Mouse (Mus musculus): ENCODE measurements around the gene Zfp618.

Gene Zfp618

DNA sequence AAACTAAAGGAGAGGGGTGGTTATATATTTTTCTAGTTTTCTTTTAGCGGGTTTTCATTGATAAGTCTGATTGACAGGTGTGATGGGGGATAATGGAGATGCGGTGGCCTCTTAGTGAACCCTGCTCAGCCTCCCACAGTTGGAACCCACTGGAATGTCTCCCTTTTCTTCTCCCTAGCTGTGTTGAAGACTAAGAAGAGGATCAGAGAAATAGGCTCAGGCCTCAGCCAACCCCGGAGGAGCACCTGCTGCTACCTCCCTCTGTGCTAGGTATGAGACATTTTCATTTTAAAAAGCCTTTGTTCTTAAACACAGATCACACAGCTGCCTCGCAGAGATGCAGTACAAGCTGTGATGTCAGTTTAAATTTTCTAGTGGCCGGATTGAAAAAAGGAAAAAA, 68.4 kb downstream of the Zfp618 start:
- no peak for DNase-seq

DNA sequence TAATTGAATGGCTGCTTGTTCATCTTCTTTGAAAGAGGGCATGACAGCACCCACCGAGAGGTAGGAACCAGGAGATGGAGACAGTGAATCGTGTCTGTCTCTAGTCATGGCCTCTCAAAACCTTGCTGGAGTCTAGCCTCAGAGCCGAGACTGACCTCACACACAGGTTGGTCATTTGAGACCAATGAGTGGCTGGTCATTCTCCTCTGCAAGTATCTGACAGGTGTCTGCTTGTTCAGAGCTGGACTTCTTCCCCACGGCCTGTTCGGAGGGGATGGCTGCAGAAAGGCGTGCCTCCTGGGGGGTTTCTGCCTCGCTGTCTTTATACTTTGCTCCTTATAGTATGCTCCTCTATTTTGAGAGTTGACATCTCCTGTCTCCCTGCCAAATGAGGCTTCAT, 70.6 kb downstream of the Zfp618 start:
- no peak for DNase-seq

DNA sequence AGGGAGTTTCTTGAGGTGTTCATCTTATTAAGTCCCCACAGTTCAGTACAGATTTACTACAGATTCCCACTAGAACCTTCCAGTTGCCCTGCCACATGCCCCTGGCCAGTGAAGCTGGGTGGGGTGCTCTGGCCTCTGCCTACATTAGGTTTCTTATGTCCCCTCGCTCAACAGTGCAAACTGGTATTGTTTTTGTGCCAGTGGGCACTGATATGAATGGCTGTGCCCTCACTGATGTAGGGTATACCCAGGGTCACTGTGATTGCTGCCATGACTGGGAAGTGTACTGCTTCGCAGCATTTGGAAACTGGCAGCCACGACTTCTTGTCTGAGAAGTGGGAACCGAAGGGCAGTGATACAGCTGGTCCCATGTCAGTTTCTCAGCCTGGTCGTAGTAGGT, 71.4 kb downstream of the Zfp618 start:
- no peak for DNase-seq

DNA sequence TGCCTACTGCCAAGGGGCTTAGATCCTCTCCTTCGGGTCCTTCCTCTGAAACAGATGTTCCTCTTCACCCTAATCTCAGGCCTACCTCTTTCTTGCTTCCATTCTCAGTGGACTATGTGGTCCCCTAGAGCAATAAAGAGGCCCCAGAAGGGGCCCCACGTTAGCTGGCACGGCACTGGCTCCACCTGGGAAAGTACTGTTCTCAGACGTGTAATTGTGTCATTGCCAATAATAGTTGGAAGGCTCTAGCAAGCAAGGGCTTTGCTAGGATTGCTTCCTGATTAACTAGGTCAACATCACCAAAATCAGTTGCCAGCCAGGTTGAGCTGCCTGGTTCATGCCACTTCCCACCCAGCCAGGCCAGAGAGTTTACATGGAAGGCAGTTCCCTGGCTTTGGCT, 72.2 kb downstream of the Zfp618 start:
- no peak for DNase-seq

DNA sequence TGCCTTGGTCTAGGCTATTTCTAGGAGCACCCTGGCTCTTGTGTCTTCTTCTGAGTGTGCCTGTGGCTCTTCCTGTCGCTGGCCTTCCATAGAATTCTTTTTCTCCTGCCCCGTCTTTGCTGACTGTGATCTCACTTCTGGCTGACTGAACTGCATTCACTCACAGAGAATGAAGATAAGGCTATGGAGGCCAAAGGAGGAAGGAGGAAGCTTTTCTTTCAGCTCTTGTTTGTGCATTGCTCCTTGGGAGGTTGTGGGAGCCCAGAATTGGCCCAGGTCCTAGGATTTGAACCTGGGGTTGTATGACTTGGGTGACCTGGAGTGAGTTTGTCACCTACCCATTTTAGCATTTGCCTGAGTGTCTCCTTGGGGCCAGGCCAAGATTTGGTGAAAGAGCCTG, 72.9 kb downstream of the Zfp618 start:
- no peak for DNase-seq

DNA sequence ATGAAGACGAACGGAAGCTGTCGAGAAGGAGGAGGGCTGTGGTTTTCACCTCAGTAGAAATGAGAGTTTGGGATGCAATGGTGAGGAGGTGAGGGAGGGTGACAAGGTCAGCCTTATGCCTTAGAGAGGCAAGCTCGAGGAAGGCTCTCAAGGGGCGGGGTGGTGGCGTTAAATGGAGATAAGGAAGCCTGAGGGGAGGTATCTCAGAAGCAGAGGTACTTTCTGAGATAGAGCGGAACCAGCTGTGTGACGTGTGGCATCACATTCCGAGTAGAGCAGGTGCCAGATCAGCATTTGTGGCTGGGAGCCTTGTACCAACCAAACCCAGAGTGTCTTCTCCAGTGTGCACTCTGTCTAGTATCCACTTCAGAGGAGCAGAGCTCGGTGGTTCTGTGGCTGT, 73.6 kb downstream of the Zfp618 start:
- DNase-seq, result no peak

DNA sequence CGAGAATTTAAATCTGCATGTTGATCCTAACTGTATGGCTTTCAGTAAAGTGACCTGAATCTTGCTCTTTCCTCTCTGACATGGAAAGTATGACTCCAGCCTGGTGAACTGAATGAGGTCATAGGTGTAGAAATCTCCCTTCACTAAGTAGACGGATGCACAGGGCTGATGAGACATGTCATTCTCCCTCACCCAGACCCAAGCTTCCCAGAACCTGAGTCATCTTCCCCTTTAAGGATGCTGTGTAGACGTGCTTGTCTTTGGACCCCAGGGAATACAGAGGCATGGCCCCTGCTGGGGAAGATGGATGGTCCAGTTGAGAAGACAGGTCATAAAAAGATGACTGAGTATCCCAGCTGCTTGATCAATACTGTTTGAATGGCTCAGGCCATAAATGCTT, 83.2 kb downstream of the Zfp618 start:
- DNase-seq, result no peak

DNA sequence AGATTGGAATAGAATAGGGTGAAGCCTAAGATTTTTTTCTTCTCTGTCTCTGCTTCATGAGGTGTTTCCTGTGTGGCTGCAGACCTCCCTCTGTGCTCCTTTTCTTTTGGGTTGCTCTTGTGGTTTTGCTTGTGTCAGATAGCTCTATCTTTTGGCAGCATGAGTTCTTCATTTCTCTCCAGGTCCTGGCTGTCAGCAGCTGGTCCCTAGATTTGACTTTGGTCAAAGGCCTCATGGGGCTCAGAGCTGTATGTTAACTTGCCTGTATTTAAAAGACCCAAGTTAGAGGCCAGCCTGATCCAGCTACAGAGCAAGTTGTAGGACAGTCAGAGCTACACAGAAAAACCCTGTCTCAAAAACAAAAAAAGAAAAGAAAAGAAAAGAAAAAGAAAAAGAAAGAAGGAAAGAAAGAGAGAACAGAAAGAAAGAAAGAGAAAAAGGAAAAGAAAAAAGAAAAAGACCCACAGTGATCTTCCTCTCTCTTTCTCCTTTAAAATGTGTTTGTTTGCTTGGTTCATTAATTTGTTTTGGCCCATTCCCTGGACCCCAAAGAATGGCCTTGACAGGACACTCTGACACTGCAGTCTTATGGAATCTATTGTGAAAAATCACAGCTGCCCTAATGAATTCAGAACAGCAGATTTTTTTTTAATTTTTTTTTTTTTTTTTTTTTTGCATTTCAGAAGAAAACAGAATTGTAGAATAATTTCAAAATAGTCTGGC, 84.4 kb downstream of the Zfp618 start:
- no peak for DNase-seq

DNA sequence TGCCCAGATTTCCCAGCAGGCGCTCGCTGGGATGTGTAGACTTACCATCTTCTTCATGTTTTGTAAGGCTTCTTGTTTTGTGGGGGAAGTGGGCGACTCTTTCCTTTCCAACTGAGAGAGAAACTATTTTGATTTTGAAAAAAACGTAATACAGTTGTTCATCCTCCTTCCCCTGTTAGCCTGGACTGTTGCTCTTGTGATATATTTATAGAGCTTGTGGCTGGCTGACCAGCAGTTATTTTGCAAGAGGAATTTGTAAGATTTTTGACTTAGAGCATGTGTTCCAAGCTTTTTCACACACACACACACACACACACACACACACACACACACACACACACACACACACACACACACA, 84.9 kb downstream of the Zfp618 start:
- no peak for DNase-seq

DNA sequence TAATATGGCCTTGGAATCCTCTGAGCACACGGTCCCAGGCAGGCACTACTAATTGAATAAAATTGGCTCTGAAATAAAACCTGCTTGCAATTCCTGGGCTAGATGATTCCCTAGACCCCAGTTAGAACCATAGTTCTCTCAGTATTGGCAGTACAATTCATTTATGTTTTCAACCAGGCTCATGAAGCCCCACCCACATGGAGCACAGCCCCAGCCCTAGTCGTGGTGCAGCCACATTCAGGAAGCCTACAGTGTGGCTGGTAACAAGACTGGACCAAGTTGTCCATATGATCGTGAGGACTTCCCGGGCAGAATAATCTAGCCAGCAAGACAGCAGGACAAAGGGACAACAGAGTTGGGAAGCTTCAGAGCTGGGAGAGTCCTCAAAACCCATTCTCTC, 85.6 kb downstream of the Zfp618 start:
- no peak for DNase-seq

DNA sequence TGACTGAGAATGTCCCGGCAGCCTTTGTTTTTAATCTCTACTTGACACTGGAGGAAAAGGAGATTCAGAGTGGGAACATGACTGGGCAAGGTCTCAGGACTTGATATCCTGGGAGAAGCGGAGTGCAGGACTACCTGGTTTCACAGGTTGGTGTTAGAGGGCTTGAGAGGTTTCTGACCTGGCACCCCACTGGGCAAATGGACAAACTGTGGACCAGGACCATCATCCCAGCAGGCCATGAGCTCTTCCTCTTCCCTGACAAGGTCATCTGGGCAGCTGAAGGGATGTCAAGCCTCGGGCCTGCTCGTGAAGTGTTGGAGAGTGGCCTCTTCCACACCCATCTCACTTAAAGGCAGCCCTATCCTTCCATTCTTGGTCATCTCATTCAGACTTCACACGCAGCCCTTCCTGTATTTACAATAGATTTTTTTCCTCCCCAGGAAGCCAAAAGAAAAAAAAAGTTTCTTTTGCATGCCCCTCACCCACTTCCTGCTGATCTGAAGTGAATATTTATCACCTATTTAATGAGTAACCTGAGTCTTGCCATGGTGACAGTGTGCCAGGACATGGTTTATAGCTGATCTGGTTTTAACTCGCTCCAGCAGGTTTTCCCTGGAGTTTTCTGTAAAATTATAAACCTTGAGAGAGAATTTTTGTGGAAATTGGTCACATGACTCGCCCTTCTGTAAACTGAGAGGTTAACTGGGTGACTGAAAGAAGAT, 86.7 kb downstream of the Zfp618 start:
- DNase-seq, result no peak

DNA sequence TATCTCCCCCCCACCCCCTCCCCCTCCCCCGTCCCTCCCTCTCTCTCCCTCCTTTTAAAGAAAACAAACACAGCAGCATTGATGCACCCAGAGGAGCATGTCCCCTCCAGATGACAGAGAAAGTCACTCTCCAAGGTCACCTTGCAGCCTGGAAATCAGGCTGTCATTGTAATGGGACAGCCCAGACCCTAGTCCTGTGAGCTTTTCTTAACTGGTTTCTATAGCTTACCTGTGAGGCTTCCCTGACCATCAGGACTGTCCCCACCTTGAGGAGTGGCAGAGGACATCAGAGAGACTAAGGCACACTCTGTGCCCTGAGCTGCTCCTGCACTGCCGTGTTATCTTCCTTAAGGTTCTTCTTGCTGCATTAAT, 87.3 kb downstream of the Zfp618 start:
- DNase-seq, result no peak

DNA sequence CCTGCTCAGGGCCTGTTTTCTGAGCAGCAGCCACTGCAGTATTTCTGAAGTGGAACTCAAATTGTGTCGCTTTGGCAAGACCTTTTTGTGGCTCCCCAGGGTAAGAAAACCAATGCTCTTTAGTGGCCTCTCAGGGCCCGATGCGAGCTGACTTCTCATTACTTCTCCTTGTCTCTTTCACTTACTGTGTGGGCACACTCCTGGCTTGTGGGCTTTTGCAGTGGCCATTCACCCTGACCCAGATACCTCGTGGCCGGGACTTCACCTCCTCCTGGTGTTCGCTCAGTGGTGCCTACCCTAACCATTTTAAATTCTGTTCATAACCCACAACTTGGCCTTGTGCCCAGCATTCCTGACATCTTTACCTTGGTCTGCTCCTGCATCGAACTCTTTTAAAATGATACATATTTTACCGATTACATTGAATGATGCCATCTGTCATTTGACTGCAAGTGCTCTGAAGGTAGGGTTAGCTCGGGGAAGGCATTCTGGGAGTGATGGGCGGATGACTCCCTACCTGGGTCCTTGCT, 89.9 kb downstream of the Zfp618 start:
- no peak for DNase-seq

DNA sequence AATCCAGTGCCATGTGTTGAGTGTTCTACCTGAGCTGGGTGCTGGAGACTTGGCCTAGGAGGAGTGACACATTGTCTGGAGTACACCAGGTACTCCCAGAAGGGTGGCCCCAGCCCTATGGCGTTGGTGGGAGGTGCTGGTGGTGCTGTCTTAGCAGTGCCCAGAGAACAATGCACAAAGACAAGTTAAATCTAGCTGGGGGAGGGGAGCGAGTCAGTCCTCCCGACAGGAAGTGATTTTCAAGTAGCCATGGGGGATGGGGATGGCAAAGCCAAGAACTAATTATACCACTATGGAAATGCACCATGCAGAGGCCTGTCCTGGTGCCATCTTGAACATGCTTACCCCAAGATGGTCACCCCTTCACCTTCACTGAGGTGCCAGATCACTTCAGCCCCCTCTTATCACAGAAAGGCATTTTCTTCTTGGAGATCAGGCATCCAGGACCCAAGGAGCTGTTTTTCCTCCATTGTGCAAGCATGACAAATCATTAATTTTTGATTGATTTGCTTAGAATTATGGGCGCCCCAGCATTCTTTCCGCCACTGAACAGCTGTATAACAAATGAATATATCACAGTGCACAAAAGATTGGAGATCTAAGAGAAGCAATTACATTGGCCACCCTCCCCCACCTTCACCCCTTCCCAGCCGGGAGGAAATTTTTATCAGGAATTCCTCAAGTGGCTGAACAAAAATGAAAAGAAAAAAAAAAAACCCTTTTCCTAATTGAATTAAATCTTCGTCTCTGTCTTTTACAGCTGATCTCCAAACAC, 91.5 kb downstream of the Zfp618 start:
- no peak for DNase-seq

DNA sequence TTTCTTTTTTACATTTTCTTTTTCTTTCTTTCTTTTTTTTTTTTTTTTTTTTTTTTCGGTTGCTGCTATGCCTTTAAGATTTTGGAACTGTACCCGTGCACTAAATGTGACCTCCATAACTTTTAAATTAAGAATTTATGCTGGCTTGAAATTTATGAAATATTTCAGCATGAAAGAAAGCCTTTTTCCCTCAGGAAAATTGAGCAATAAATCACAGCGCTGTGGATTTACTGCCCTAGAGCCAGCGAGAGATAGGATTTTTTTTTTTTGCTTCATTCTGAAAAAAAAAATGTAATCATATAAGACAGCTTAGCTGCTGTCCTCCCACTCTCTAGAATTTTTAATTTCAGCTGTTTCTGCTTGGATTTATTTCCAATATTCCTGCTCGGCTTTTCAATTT, 92.2 kb downstream of the Zfp618 start:
- no peak for DNase-seq

DNA sequence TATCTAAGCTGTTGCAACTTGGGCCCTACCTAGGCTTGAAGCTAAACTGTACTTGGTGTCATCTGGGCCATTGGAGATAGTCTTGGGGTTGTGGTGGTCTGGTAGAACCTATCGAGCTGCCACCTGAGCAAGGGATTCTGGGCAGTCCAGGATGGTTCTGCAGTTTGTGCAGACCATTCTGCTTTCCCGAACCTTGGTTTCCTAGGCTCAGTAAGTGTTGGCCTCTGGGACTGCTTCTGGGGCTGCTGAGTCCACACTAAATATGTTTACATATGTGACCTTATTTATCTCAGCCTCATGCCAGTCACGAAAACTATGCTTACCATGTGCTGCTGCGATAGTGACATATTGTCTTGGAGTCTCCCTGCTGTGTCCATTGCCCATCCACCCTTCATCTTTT, 93.3 kb downstream of the Zfp618 start:
- no peak for DNase-seq

DNA sequence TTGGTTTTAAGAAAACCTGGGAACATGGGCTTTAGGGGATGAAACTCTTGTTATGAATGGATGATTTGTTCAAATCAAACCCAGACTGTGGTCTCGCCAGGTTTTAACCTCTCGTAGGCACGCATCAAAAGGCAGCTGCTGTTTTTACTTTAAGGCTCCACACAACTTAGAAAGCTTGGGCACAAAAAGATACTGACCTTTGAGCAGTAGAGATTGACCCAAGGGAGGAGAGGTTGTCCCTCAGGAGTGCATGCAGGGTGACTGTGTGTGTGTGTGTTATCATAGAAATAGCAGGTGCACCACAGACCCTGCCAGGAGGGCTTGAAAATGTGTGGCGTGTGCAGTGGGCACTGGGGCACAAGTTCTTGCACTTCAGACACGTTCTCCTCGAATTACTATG, 95.0 kb downstream of the Zfp618 start:
- no peak for DNase-seq

DNA sequence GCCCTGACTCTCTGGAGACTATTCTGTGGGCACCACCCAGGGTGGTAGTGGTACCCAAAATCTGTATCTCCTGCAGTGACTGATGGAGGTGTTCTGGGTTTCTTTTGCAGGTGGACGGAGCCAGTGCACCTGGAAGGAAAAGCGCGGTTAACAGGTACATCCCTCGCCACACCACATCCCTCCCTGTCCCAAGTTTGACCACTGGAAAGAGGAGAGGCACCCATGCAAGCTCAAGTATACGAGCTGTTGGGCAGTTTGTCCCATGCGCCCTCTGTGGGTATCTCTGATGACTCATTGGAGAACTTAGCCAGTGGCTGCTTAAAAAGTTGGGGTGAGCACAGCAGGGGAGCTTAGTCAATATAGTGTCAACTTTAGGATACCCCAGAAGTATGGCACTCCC, 96.0 kb downstream of the Zfp618 start:
- no peak for DNase-seq

DNA sequence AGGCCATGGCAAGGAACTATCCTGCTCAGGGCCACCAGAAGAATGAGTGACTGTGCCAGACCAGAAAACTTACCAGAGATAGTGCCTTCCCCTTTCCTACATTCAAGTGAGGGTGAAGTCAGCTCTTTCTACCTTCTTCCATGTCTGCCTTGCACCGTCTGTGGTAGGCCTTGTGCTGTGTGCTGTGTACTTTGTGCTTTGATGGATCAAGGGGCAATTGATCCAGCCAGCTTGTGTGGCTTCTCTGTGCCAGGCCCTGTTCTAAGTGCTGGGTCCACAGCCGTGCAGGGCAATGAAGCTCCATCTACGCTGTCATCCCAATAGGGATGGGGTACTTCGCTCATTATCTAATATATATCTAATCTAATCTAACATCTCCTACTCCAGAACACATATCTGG, 98.0 kb downstream of the Zfp618 start:
- DNase-seq, result no peak

DNA sequence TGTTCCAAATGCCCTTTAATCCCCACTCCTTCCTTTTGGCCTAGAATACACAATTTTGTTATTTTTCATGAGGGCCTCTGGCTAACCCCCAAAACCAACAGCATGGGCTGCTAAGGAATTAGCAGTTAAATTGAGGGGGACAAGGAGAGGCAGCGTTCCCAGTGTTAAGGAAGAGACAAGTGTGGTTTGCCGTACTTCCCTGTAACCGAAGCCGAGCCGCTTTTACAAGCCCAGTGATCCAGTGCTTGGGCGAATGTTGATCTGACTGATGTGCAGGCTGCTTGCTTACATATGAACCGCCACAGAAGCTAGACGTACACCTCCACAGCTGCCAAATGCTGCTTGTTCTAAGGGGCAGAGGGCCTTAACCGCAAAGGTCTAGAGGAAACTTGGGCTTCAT, 99.5 kb downstream of the Zfp618 start:
- DNase-seq, result no peak

DNA sequence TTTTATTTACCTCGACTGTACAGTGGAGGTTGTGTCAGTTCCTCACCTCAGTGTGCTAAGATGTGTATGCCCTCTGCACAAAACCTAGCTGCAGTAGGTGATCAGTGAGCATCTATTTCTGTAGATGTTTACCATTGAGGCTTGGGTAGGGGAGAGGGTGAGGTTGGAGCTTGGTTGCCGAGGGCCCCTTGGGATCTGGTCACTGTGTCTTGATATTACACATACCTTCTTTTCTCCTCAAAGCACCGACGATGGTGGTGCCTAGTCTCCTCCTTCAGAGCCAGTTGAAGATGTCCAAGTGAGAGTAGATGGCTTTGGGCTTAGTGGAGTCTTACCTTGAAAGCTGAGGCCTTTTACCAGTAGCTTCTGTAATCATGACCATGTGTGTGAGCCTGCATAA, 101.4 kb downstream of the Zfp618 start:
- no peak for DNase-seq

DNA sequence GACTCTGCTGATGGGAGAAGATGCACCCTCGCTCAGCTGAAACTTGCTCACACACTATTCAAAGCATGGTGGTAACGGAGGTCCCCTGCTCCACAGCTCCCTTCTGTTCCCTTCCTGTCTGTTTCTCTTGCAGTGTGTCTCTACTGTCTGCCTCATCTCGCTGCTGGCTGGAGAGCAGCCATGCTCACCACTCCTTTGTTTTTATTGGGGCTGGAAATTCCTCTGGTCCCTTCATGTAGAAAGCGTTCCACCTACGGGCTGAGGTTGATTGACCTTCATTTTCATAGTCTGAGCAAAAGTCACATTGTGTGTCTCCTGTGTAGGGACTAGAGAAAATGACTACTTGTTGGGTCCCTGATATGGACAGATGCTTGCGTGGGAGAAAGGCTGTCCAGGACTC, 102.4 kb downstream of the Zfp618 start:
- DNase-seq, result no peak

DNA sequence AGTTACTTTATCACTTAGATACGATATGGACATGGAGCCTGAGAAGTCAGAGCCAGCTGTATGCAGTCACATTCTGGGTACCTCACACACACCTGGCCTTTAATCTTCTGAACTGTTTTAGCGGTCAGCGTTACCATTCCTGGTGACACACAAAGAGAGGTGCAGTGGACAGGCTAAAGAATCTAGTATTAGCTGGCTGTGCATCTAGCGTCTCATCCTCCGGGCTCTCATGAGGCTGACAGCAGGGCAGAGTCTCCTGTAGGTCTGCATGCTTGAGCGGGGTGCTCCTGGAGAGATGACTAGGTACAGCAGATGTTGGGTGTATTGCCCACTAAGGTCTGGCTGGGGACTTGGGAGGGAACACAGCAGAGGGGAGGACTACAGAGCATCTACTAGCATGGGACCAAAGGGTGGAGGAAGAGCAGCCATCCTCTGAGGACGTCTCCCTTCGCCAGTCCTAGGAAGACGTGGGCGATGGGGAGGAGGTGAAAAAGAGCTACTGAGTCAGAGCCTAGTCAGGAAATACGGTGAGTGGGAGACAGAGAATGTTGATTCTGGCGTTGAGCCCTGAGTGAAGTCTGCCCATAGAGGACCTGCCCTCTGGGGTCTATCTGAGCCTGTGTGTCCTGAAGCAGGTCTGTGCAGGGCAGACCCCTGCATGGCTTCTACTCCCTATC, 103.3 kb downstream of the Zfp618 start:
- DNase-seq, result no peak

Data from cerebellum, adult 11-12 months (tissue).